Mouse (Mus musculus): Measurements from ENCODE around the gene Retsat. TPM values are rescaled to one million over a fixed set of nuclear protein-coding genes. Genes with fewer than 3 reads are reported as not detected.

Retsat gene
- total RNA-seq, 2 experiments from 2014 or later: 36.3 to 37.1 TPM

- no peak for DNase-seq
Measured at GRCm38 (mm10) chr6:72588307-72588706, 10.0 kb upstream of the Retsat start.

GRCm38 (mm10) chr6:72590111-72590510, 8.2 kb upstream of the Retsat start:
- no peak for DNase-seq

DNA sequence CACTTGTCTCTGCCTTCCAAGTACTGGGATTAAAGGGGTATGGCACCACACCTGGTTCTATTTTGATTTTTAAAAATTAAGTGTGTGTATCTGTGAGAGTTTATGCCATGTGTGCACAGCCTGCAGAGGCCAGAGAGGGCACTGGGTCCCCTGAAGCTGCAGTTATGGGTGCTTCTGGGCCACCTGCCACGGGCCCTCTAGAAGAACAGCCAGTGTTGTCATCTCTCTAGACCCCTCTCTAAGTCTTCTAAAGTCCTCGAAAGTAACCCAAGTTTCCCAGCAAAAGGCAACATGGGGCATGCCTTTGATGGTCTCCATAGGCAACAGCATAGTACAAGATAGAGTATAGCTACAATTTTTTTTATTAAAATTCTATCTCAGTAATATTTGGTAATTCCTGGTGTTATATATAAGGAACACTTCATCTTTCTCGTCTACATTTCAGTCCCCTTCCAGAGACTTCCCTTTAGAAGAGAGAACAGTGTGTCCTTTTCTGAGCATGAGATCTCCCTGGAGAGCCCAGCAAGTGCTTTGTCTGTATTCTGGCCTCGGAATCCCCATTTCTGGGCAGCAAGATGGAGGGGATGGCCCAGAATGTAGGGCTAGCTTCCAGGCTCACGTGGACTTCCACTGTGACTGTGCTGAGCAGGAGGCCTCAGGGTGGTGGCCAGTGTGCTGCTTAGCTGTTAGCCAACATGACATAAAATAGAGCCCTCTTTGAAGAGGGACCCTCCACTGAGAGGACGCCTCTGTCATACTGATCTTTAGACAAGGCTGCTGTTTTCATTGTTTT, 5.1 kb upstream of the Retsat start:
- no peak for DNase-seq

DNA sequence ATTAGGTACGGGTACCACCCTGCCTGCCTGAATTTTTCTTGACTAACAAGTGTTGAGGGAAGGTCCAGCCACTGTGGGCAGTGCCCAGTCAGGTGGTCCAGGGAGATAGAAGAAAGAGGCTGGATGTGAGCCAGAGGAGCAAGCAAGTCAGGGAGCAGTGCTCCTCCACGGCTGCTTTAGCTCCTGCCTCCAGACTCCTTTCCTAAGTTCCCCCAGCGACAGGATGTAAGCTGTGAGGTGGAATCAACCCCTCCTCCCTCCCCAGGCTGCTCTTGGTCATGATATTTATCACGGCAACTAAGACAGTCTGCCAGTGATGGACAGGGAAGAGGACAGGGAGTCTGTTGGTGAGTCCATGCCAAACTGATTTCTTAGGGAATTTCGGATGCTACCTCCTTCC, 4.4 kb upstream of the Retsat start:
- no peak for DNase-seq

DNA sequence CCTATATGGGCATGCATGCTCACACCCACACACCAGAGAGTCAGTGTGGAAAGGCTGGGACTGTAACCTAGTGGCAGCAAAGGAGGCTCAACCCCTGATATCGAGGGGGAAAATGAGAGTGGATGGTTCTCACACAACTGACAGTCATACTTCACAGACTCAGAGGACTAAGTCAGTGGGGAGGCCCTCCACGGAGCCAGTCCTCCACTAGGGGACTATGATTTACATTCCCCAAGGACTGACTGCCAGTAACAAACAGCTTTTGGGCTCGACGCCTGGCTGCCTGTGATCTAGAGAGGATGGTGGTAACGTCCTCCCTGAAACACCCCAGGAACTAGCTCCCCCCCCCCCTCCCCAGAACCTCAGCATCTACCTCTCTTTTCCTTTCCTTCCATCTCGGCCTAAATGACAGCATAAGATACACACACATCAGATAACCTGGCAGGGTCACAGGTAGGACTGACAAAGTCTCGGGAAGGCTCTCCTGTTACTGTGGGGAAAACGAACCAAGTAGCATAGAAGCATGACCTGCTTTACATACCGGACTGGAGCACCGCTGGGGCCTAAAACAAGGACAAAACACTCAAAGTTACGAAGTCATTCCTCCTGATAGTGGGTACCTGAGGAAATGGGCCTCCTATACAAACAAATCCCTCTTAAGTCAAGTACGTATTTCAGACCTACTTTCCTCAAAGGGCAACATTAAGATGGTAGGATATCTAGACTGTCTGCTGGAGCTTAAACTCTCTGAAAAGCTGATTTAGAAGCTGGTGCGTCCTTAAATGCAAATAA, 996 bp upstream of the Retsat start:
- DNase-seq: no peak

- peak; percentile 40 for DNase-seq
Measured at GRCm38 (mm10) chr6:72598791-72599557, 699 bp downstream of the Retsat start.

DNA sequence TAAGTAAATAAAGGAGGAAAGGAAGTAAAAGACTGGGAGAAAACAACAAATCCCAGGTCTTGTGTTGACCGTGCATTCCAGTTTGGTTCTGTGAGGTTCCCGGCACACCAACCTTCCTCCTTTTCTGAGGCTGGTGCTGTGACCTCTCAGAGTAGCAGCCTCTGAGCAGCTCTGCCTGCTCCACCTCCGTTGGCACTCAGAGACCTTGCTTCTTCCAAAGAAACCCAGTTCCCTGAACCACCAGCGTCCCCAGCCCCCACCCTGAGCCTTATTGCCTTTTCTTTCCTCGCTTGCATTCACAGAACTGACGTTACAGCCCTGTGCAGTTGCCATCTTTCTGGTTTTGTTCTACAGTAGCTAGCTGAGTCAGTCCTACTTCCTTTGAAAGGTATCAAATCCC, 1.9 kb downstream of the Retsat start:
- no peak for DNase-seq

DNA sequence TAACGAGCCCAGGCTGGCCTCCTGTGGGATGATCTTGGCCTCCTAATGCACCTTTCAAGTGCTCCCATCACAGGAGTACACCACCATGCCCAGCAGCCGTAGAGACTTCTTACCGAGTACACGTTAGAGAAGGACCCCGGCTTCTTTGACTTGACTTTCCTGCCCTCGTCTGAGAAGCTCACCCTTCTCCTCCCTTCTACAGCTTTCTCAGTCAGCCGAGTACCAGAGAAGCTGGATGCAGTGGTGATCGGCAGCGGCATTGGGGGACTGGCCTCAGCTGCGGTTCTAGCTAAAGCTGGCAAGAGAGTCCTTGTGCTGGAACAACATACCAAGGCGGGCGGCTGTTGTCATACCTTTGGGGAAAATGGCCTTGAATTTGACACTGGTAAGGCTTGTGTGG, 2.5 kb downstream of the Retsat start:
- no peak for DNase-seq

GRCm38 (mm10) chr6:72601732-72602131, 3.5 kb downstream of the Retsat start:
- peak; percentile 80 for DNase-seq

GRCm38 (mm10) chr6:72604066-72604465, 5.8 kb downstream of the Retsat start:
- no peak for DNase-seq

- no peak for DNase-seq
Measured at GRCm38 (mm10) chr6:72607060-72607459, 8.8 kb downstream of the Retsat start.

DNA sequence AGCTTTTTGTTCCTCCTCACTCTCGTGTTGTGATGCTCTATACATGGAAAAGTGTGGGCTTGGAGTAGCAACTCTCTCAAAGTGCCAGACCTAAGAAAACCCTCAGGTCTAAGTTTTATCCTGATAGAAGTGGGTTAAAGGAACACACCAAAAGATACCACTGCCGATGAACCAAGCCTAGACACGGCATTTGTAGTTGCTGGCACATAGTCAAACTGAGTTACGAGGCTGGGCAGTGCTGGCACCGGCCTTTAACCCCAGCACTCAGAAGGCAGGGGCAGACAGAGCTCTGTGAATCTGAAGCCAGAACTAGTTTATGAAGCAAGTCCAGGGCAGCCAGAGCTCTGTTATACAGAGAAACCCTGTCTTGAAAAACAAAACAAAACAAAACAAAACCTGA, 9.4 kb downstream of the Retsat start:
- no peak for DNase-seq

DNA sequence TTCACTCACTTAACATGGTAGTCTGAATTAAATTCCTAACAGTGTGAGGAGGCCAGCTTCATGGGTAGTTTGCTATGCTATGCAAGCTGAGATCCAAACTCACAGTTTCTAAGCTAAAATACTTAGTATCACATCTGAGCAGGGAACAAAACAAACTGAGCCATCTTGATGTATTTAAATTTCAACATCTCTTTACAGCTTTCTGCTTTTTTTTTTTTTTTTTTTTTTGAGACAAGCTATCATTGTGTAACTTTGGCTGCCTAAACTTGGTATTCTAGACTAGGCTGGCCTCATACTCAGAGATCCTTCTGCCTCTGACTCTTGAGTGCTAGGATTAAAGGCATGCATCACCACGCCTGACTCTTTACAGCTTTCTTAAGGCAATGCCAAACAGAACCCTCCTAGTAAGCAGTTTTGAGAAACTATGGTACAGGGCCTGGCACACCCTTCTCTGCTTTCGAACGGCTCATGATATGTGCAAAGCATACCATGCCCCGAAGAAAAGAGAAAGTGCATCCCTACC, 10.4 kb downstream of the Retsat start:
- no peak for DNase-seq

GRCm38 (mm10) chr6:72610261-72610660, 12.0 kb downstream of the Retsat start:
- DNase-seq: no peak

DNA sequence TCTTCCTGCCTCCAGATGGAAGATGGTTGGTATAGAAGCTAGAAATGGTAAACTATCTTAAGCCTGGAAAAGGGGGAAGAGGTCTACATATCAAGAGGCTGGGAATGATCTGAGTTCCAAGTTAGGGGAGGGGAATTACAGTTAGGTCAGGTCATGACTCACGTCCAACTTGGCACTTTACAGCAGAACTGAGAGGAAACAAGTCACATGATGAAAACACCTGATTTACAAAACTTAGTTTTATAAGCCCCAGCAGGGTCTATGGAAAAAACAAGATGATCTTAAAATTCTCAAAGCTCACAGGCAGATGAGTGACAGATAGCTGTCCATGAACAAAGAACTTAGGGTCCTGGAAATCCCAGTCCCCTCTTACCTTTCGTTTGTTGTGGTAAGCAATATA, 16.9 kb downstream of the Retsat start:
- DNase-seq: no peak

GRCm38 (mm10) chr6:72615561-72616375, 17.5 kb downstream of the Retsat start:
- no peak for DNase-seq

DNA sequence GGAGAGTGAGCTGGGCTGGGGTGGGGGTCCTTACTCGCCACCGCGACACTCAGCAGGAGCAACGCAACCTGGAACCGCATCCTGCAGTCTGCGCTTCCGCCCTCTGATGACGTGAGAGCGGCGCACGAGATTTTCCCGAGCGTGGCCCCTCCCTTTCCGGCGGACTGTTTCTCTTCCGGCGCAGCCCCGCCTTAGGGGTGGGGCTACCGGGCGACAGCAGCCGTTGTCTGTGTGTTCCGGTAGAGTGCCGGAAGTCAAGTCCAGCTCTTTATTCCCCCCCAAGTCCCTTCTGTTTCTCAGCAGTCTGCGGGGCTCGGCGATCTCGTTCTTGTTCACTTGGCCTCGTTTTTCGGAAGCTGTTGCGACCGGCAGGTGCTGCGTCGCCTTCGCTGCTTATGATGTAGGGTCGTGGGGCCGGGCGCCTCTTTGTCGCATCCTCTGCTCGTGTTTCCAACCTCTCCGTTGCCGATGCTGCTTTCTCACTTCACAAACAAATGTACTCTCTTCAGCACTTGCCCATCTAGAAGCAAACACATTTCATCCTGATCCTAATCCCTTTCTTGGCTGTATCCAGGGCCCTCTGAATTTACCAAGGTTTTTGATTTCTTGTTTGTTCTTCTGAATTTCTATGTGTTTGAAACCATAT, 18.5 kb downstream of the Retsat start, which contains the start of gene Tgoln1:
Tgoln1 (minus strand) TSS at position 358 of the 646 bp plus-strand sequence.
- DNase-seq: peak; percentile 93

DNA sequence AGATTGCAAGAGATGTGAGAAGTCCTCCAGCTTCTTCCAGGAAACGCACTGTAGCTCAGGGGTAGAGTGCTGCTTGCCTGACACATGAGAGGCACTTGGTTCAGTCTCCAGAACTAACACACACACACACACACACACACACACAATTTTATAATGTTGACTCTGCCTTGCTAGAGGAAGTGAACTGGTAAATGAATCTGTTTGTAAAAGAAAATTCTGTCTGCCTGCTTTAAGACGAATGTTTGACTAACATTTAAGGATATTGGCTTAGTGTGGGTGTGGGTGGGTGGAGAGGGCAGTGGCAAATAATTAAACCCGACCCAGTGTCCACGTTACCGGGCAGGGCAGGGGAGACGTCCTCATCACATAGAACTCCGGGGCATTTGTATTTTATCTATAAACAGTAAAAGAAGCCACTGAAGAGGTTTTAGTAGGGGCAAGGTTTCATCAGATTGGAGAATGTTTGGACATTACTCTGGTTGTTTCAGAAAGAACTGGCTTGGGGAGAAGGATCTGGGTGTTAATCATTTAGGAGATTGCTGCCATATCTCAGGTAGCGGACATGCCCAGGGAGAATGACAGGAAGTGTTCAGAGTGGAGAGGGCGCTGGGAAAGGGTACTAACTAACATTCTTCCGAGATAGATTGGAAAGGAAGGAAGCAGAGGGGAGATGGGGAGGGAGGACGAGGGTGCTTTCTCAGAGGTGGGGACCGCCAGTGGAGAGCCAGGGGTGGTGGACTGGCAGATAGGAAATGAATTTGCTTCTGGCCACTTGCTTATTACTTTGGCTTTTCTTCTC, 21.7 kb downstream of the Retsat start:
- DNase-seq: no peak

GRCm38 (mm10) chr6:72620920-72621319, 22.6 kb downstream of the Retsat start:
- DNase-seq: no peak

DNA sequence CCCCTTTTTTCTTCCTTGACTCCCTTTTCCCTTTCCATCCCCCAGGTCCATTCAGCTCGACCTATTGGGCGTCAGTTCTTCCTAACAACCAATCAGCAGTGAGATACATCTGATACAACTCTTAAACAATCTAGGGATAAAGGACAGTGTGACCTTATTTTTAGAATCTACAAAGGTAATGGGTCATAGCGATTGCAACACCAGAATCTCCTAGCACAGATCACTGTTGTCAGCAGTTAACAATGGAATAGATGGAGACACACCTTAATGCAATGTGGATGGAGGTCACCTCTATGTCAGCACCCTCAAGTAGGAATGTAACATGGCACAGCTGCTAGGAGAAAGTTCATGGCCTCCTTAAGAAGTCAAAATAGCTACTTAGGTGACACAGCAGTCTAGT, 24.6 kb downstream of the Retsat start:
- no peak for DNase-seq

Measured in gastrocnemius, postnatal 10 days (tissue).